Mouse (Mus musculus) right cerebral cortex, adult 18-20 months (tissue): ENCODE measurements around the gene Amz2.

ENCODE experiments used
- DNase-seq: peaks from one replicate; pipeline ENCODE4 v3.0.0; 2022; ENCODE audit warnings: mixed read lengths

The Amz2 gene

GRCm38 (mm10) chr11:109425392-109426271 is at the start of gene Amz2:
TSS of gene Amz2 (plus strand) at chr11:109425946.
- DNase-seq = peak; percentile 98

GRCm38 (mm10) chr11:109376484-109377143 is 49.1 kb upstream of the Amz2 start:
- no peak for DNase-seq

DNA sequence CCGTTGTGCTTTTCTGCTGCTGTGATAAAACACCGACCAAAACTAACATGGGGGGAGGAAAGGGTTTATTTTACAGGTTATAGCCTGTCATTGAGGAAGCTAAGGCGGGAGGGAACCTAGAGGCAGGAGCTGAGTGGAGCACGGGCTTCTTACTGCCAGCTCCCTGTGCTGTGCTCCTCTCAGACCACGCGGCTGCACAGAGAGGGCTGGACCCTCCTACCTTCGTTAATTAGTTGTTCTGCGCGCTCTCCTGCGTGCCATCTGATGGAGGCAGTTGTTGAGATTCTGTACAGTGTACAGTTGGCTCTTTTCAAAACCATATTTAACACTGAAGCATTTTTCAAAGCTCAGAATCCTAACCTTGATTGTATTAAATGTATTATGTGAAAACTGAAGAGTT is 48.3 kb upstream of the Amz2 start:
- no peak for DNase-seq

DNA sequence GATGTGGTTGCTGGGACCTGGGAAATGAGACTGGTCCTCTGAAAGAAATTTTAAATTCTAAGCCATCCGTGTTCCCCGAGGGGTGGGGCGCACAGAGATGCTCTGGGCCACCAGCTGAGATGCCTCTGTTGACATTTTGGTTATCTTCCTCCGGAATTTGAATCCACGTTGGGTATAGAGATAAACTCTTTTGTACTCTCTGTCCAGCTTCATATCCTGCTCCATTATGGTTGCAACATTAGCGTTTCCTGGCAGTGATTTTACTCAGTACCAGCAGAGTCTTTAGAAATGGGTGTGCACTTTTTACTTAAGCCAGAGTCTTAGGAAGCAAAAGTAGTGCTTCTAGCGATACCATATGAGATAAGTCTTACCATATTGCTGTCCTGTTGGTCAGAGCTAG is 47.7 kb upstream of the Amz2 start:
- no peak for DNase-seq

- no peak for DNase-seq
These were observed 45.1 kb upstream of the Amz2 start for GRCm38 (mm10) chr11:109380662-109381061.

GRCm38 (mm10) chr11:109385296-109385695 is 40.5 kb upstream of the Amz2 start:
- no peak for DNase-seq

GRCm38 (mm10) chr11:109389046-109389445 is 36.7 kb upstream of the Amz2 start:
- no peak for DNase-seq

DNA sequence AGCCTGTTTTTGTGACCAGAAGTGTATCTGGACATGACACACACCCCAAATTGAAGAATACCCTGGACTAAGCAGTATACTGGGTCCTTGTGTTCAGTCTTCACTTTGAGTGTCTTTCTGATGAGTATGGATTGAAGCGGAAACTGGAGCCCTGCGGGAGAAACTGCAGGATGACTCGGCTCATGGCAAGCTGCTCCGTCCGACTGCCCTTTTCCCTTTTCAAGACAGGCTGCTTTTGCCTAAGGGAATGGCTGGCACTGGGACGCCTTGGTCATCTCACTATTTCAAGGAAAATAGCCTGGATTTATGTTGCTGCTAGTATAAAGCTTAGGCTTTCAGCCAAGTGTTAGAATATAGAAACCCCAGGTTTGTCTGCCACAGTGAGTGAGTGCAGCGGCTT is 34.5 kb upstream of the Amz2 start:
- no peak for DNase-seq

DNA sequence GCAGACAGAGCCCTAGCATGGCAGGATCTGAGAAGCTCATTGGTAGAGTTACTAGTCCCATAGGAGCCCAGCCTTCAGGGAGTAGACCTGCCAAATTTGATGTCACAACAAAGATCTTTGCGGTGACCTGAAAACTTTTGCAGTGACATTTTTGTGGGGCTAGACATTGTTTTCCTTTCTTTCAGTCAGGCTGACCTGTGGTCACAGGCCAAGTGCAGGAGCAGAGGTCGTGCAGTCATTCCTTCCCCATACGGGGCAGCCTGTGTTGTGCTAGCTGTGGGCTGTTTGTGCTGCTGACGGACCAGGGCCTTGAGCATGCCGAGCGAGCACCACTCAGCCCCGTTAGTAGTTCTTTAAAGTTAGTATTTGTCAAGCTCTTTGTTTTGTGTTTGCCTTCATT is 34.0 kb upstream of the Amz2 start:
- no peak for DNase-seq

DNA sequence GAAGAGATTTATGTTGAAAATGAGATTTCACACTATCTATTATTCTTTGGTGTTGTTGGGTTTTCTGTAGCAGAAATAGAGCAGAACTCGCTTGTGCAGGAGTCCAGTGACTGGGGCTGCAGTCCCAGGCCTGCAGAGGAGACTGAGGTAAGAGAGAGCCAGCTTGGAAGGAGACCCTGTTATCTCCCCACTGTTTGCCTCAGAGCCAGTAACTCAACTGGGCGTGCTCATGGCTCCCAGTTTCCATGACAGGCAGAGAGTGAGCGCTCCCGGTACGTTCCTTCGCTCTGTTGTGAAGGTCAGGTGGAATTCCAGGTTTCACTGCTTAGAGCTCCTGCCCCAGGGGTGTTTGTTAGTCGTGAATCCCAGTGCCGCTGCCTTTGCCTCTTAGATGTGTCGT is 33.1 kb upstream of the Amz2 start:
- no peak for DNase-seq

DNA sequence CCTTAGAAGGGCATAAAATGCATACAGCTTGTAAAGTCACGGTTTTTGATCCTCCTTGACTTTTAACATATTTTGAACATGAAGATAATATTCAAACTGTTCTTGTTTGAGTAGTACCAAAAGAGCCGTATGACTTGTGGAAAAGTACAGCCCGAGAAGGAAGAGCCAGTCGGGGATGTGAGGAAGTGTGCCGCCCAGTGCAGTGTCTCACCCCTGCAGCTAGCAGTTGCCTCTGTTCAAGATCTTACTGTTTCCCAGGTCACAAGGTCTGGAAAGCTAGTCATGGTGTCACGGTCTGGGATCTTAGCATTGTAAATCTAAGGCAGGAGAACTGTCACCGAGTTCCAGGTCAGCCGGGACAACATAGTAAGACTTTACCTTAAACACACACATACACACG is 31.0 kb upstream of the Amz2 start:
- DNase-seq = no peak

- no peak for DNase-seq
These were observed 30.5 kb upstream of the Amz2 start for GRCm38 (mm10) chr11:109395291-109395690.

DNA sequence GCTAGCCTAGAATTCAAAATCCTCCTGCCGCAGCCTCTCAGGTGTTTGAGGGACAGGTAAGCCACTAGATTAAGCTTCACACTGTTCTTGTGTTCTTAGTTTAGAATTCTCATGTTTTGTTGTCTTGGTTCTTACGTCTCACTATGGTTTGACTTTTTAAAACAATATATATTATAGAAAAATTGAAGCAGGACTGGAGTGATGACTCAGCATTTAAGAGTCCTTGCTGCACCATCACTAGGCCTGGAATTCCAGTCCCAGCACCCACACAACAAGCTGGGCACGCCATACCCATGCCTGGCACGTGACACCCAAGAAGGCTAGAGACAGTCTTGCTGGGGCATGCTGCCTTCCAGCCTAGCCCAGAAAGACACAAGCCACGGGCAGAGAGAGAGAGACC is 19.3 kb upstream of the Amz2 start:
- DNase-seq = no peak

- DNase-seq = no peak
These were observed 15.4 kb upstream of the Amz2 start for GRCm38 (mm10) chr11:109410197-109410980.

DNA sequence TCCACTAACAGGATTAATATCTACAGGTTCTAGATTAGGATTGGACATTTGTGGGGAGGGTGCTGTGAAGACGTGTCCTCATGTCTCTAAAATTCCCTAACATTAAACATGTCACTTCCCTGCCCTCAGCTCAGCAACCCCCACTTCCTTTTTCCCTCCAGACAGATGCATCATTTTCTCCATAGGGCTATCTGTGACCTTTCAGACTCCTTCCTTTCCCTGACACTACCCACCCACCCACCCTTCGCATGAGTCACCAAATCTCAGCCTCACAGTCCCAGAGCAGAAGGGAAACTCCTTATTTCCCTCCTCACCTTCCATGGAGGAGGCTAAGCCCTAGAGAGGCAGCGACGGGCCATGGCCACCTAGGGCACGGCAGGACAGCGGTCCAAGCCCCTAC is 12.1 kb upstream of the Amz2 start, which contains the start of gene 9930022D16Rik:
TSS of gene 9930022D16Rik (plus strand) at position 301 of the 400 bp plus-strand sequence.
- DNase-seq = no peak

DNA sequence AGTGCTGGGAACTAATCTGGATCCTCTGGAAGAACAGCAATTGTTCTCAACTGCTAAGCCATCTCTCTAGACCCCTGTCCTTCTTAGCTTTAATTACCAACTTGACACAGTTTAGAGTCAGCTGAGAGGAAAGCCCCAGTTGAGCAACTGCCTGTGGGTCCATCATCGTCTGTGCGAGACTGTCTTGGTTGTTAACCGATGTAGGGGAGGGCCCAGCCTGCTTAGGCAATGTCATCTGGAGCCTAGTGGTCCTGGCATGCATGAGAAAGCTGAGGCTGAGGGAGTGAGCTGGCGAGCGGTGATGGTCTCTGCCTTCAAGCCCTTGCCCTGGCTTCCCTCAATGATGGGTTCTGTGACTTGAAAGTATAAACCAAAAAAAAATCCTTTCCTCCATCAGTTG is 10.9 kb upstream of the Amz2 start:
- no peak for DNase-seq

- no peak for DNase-seq
These were observed 8.9 kb upstream of the Amz2 start for GRCm38 (mm10) chr11:109416709-109417420.

GRCm38 (mm10) chr11:109417472-109418040 is 8.2 kb upstream of the Amz2 start:
- no peak for DNase-seq

DNA sequence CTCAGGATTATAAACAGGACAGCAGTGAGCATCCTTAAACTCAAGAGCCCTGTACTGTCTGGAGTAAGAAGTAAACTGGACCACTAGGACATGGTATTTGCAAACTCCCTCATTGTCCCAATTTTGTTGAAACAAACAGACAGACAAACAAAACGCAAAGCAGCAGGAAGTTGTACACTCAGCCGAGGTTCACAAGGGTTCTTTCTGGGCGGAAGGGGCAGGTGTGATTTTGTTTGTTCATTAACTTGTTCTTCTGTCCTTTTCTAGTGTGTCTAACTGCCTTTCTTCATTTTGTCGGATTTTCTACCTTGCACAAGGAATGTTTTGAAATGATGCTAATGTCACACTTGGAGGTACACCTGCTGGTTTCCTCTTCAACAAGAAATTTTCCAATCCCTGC is 6.3 kb upstream of the Amz2 start:
- no peak for DNase-seq

- DNase-seq = no peak
These were observed 5.7 kb upstream of the Amz2 start for GRCm38 (mm10) chr11:109419961-109420566.

DNA sequence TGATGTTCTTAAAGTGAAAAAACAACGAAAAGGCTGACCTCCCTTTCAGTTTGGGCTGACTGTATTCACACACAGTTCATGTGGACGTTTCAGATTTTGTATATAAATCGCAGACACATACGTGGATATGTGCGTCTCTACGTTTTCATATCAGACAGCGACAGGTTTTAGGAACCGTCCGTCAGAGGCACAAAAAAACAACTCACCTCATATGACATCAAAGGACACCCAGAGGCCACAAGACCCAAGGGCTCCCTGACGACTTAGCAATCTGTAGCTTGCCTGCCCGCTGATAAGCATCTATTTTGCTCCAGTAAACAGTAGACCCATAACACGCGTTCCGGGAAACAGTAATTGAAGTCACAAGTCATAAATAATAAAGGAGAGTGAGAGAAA is 5.2 kb upstream of the Amz2 start:
- DNase-seq = no peak

GRCm38 (mm10) chr11:109421205-109421604 is 4.5 kb upstream of the Amz2 start:
- no peak for DNase-seq
